Mouse (Mus musculus) monocyte, adult 2 months (primary cell): ENCODE measurements around the gene Micu1.

Experiments used
- DNase-seq, 2 experiments: peaks; one replicate each; pipeline ENCODE4 v3.0.0; 2022; ENCODE audit warnings: low spot score in 2 of 2, low read depth in 1 of 2

Gene Micu1

DNA sequence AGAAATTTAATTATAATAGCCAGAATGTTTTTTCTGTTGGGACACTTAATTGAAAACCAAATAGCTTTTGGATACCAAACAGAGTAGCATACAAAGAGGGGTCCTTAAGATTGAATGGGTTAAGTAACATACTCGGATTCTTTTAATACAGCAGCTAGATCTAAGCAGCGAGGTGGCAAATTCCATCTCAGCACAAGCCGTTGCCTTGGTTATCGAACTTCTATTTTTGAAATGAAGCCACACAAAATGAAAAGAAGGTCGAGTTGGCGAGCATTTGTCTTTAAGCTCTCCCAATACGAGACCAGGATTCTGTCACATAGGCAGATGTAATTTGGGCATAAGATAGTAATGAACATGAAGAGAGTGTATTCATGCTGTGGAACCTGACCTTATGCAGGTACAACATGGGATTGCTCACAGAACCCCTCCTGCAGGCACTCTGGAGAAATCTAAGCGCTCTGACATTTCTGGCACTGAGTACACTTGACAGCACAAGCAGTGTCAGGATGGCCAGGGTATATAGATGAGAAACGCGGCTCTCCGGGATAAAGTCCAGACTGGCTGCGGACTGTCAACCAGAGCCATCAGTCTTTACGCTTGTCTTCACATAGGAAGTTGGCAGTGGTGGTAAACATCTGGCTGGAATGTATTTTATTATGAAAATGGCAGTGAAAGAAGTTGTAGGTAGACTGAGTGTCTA lies 71.3 kb downstream of the Micu1 start:
- no peak for DNase-seq

DNA sequence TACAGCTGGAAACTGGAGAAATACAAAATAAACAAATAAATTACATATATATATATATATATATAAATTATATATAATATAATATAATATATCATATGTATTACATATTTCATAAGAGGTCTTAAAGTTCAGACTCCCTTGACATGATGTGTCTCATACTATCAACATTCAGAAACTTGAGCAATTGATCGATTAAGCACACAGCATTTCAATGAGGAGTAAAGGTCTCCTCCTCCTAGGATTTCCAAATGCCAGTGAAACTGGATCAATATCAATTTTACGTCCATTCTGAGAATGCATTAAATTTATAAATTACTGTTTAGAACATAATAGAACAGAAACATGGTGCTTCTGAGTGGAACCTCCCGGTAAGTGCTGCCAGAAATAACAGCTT lies 71.9 kb downstream of the Micu1 start:
- DNase-seq: no peak

DNA sequence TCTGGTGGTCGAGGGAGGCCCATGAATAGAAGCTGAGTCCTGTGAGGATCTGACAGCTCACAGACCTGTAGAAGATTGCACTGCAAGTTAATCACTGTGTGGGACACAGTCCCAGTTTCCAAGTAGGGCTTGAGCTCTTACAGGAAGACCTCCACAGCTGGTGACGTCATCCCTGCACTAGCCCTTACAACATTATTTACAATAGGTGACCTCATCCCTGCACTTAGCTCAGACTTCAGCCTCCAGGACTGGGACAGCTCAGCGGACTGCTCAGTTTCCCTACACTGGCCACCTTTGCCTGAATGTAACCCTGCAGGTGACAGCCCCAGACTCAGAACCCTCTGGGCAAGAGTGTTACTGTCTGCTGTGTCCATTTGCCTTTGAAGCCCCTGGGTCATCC lies 75.0 kb downstream of the Micu1 start:
- no peak for DNase-seq

DNA sequence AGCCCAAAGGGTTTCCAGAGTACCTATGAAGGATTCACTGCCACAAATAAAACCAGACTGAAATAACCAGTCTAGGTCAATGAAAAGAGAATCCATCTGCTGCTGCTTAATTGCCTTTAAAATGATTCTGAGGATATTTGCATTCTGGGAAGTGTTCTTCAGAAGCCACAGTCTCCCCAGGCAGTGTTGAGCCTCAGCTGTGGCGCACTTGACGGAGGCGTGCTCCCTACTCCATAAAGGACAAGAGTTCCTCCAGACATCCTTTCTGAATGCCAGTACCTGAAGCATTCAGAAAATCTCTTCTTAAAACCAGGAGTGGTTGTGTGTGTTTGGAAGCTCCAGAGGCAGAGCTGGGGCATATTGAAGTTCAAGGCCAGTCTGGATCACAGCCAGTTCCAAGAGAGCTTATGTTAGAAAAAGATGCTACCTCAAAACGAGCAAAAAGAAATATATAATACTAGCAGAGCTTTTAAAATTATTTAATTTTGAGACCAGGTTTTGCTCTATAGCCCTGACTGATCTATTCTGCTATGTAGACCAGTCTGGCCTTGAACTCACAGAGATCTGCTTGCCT lies 75.9 kb downstream of the Micu1 start:
- no peak for DNase-seq

DNA sequence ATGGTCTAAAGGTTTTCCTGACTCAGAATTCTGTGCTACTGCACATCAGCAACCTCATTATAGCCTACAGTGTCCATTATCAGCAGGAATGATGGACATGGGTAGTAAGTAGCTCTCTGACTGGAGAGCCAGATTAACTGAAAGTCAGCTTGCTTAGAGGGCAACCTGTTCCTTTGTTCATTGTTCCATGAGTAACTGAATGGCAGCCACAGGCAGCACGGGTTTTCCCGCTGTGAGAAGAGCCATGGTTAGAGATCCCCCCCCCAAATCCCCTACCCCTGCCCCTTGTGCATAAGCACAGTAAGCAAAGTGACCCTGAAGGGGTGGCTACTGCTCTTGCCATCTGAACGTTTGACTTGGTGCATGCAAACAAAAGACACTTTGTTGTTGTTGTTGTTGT lies 78.4 kb downstream of the Micu1 start:
- no peak for DNase-seq

GRCm38 (mm10) chr10:59781205-59781931 lies 79.1 kb downstream of the Micu1 start:
- DNase-seq: no peak

DNA sequence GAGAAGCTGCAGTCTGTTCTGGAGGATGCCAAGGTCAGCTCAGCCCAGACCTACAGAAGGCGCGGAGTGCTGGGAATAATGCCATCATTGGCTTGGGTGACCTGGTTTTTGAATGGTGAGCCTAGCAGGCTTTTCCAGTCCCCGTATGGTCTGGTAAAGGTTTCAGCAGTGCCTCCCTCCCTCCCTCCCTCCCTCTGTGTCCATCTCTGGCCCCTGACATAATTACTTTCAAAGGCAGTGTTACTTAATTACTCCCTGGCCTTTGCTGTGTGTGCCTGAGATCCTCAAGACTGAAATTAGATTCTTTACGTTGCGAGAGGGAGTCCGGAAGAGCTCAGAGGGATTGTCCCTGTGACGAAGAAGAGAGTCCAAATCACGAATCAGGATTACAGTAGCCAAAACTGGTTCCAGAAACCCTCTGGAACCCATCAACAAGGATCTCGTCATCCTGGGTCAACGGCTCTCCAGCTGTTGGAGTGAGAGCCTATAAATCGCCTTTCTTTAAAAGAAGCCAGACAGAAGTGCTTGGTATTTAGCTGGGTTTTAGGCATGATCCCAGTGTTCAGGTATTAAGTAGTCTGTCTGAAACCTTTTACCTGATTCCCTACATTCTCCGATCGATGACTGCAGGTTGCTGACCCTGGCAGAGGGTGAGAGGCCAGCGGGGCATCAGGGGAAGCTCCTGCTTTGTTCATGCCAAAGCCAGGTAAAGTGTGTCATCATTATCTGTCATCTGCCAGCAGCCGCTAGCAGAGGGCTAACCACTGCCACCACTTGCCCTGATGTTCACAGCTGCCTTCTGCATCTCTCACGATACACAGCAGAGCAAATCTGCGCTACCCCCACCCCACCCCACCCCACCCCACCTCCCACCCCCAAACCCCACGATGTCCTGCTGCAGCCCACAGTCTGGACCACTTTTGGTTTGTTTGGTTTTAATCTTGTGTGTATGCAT lies 82.7 kb downstream of the Micu1 start:
- DNase-seq: no peak

DNA sequence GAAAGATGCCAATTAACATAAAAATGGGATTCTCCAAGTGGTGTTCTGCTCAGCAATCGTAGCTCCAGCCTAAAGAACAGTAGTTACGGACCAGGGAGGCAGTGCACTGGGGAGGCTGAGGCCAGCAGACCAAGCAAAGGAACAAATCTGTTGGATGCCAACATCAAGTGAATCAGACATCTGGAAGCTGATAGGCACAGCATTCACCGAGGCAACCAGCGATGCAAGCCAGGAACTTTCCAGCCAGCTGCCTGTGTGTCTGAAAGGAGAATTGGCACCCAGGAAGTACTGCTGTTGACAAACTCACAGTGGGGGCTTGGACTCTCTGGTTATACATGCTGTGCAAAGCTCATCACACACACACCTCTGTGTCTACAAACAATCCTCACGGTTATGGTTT lies 84.0 kb downstream of the Micu1 start:
- no peak for DNase-seq

- no peak for DNase-seq
These were observed 85.0 kb downstream of the Micu1 start for GRCm38 (mm10) chr10:59787140-59787800.

GRCm38 (mm10) chr10:59787870-59788269 lies 85.6 kb downstream of the Micu1 start:
- DNase-seq: no peak

GRCm38 (mm10) chr10:59790291-59790929 lies 88.1 kb downstream of the Micu1 start:
- DNase-seq: no peak

GRCm38 (mm10) chr10:59791896-59792295 lies 89.6 kb downstream of the Micu1 start:
- DNase-seq: no peak

GRCm38 (mm10) chr10:59792575-59793176 lies 90.4 kb downstream of the Micu1 start:
- DNase-seq: no peak

- no peak for DNase-seq
These were observed 91.2 kb downstream of the Micu1 start for GRCm38 (mm10) chr10:59793454-59793853.

DNA sequence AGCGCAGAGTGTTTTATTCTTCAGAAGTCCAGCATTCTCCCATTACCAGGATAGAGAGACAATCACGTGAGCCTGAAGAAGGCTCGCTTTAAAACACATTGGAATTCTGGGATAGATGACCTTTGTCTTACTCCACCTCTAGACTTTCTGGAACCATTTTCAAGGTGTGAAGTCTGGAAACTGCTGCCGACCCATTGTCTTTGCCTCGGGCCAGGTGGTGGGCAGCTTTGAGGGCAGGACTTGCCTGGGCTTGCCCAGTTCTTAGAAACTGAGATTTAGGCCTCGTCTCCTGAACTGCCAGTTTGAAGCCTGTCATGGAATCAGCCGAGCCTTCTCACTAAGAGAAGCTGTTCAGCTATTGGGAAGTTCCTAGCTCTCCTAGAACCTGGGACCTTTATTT lies 92.8 kb downstream of the Micu1 start:
- no peak for DNase-seq

- DNase-seq: no peak
These were observed 93.6 kb downstream of the Micu1 start for GRCm38 (mm10) chr10:59795902-59796301.

GRCm38 (mm10) chr10:59798371-59798770 lies 96.1 kb downstream of the Micu1 start:
- no peak for DNase-seq

DNA sequence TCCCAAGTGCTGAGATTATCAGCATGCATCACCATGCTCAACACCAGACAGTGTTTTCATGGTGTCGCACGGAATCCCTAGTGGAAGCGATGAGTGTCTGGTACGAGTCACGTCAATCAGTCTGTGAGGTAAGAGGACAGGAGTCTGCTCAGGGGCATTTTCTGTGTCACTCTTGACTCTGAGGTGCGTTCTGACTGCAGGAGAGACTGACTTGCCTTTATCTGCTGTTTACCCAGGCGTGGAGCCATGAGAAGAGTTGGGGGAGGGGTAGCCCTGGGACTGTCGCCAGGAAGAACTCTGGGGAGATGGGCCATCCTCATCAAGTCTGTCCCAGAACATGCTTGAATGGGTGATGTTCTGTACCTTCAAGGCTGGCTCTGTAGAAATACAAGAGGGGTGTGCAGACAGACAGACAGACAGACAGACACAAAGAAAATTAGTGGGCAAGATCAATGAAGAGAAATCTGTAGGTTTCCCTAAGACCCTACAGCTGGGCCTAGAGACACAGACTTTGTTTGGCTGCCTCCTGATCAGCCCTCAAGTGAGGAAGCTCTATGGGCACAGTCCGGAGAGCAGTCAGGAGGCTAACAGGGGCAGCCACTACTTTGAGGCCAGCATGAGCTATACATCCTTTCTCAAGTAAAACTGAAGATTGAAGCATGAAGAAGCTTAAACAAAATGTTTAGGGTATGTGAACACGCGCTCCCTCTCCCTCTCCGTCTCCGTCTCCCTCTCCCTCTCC lies 97.2 kb downstream of the Micu1 start:
- no peak for DNase-seq

DNA sequence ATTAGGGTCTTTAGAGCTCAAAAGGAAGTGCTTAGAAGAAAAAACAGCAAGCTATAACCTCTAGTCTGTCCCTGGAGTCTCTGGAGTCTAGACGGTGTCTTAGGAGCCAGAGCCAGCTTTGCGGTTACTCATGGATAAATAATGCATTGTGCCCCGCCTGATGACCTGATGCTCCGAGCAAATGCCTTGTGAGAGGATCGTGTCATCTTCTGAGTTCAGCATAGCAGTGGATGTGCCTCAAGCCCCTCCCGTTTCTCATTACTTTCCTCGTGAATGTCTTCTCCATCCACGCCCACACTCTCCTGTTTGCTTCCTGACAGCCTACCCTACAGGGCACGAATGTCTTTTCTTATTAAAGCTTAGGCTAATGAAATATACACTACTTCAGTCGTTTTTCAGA lies 97.9 kb downstream of the Micu1 start:
- no peak for DNase-seq
